Mouse (Mus musculus) neural tube, embryonic 14.5 days (tissue): Measurements from ENCODE around the gene Mrps27. TPM values are rescaled to one million over a fixed set of nuclear protein-coding genes. Genes with fewer than 3 reads are reported as not detected.
"Not testable (repeated sequence)": the region's sequence is repeated elsewhere in the genome, so short reads cannot be mapped to it uniquely, and the experiment has no call there.

ENCODE experiments used
- ATAC-seq: fragments of 200-750 bp; cut with Nextera tagmentation; 2 replicates; pipeline ENCODE4 v1.8.0; 2017; ENCODE audit warnings: low read depth, mild to moderate bottlenecking, moderate TSS enrichment, moderate library complexity
- H3K27ac ChIP-seq: fragments of 300-500 bp; sonication (generic); 2 replicates; pipeline ENCODE4 v1.5.1; 2014; ENCODE audit warnings: low read depth, mild to moderate bottlenecking, control low read depth, low read length, moderate library complexity, mixed read lengths
- H3K27me3 ChIP-seq: fragments of 300-500 bp; sonication (generic); 2 replicates; pipeline ENCODE4 v1.6.1; 2014; ENCODE audit warnings: low read length; ENCODE audit not compliant: control insufficient read depth, insufficient read depth
- H3K36me3 ChIP-seq: fragments of 300-500 bp; sonication (generic); 2 replicates; pipeline ENCODE4 v1.6.1; 2014; ENCODE audit warnings: low read length, mixed read lengths; ENCODE audit not compliant: control insufficient read depth, insufficient read depth
- H3K4me1 ChIP-seq: fragments of 300-500 bp; sonication (generic); 2 replicates; pipeline ENCODE4 v1.6.1; 2014; ENCODE audit warnings: low read length; ENCODE audit not compliant: control insufficient read depth, insufficient read depth
- H3K4me2 ChIP-seq: fragments of 300-500 bp; sonication (generic); 2 replicates; pipeline ENCODE4 v1.6.1; 2014; ENCODE audit warnings: mild to moderate bottlenecking, low read depth, low read length, control low read depth
- H3K4me3 ChIP-seq: fragments of 300-500 bp; sonication (generic); 2 replicates; pipeline ENCODE4 v1.5.1; 2014; ENCODE audit warnings: low read depth, low read length, control low read depth, mixed read lengths
- H3K9ac ChIP-seq: fragments of 300-500 bp; sonication (generic); replicated peaks from 2 replicates; pipeline ENCODE4 v1.6.1; 2014; ENCODE audit warnings: low read depth, mild to moderate bottlenecking, control low read depth, low read length, mixed read lengths
- H3K9me3 ChIP-seq: fragments of 300-500 bp; sonication (generic); 2 replicates; pipeline ENCODE4 v1.6.1; 2016; ENCODE audit warnings: low read length; ENCODE audit not compliant: control insufficient read depth
- WGBS: fragments of 180-500 bp; shearing (Covaris S2); extraction: QIAGEN DNeasy Blood & Tissue Kit; methylation state at CpG from one replicate; pipeline ENCODE4 v1.1.7; 2014; 5-methylcytosine and 5-hydroxymethylcytosine counted together
- polyA plus RNA-seq: library from polyadenylated mRNA; unstranded; fragments of >200 nt; fragmentation: Nextera tagmentation; extraction: Ambion mirVana; gene quantifications from 2 replicates; pipeline ENCODE4 v1.2.1, GENCODE M21; 2014

Gene Mrps27
- polyA plus RNA-seq, 1 experiment from 2014 or later = 40.2 TPM

- Histone ChIP-seq H3K9ac (no peak overlapping the region), H3K4me2 (no peak overlapping the region), H3K36me3 (peaks cover 5% of the 10 kb centered on the region), H3K4me3 (no peak overlapping the region), H3K27me3 (no peaks in the 10 kb centered on the region), H3K4me1 (no peaks in the 10 kb centered on the region), H3K9me3 (no peaks in the 10 kb centered on the region), H3K27ac (no peak overlapping the region)
- no peak for ATAC-seq
- 84% methylated on average over 15 of the region's 15 CpGs for WGBS
Observed at GRCm38 (mm10) chr13:99314657-99315181, 29.9 kb upstream of the Mrps27 start.

GRCm38 (mm10) chr13:99316366-99316765 lies 28.2 kb upstream of the Mrps27 start:
- ATAC-seq = no peak
- Histone ChIP-seq H3K4me2 (no peak overlapping the region), H3K9ac (no peak overlapping the region), H3K27me3 (no peaks in the 10 kb centered on the region), H3K27ac (no peak overlapping the region), H3K4me3 (no peak overlapping the region), H3K9me3 (no peaks in the 10 kb centered on the region), H3K36me3 (peaks cover 21% of the 10 kb centered on the region), H3K4me1 (no peaks in the 10 kb centered on the region)
- 92% methylated on average over 6 of the region's 6 CpGs for WGBS

GRCm38 (mm10) chr13:99317058-99317457 lies 27.5 kb upstream of the Mrps27 start:
- Histone ChIP-seq H3K9ac (no peak overlapping the region), H3K4me3 (no peak overlapping the region), H3K36me3 (peaks cover 22% of the 10 kb centered on the region), H3K9me3 (no peaks in the 10 kb centered on the region), H3K27ac (no peak overlapping the region), H3K4me1 (no peaks in the 10 kb centered on the region), H3K4me2 (no peak overlapping the region), H3K27me3 (no peaks in the 10 kb centered on the region)
- no peak for ATAC-seq
- 52% methylated on average over 4 of the region's 4 CpGs for WGBS

DNA sequence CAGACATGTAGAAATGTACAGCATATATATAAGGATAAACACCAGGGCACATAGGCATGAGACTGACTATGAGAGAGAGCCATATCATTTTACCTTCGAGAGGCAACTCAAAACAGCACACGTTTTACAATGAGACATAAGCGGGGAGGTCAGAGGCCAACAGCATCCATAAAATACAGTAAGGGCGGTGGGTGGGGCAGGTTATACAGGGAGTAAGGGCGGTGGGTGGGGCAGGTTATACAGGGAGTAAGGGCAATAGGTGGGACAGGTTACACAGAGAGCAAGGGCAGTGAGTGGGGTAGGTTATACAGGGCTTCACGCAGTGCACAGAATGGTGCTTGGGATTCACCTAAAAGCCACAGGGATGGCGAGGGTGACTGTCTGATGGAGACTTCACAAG lies 24.1 kb upstream of the Mrps27 start:
- ATAC-seq = no peak
- no peak overlapping the region for H3K4me3 ChIP-seq
- no peak overlapping the region for H3K4me2 ChIP-seq
- WGBS = 93% methylated on average over 7 of the region's 7 CpGs
- no peak overlapping the region for H3K9ac ChIP-seq
- no peaks in the 10 kb centered on the region for H3K9me3 ChIP-seq
- peaks cover 30% of the 10 kb centered on the region for H3K36me3 ChIP-seq
- no peaks in the 10 kb centered on the region for H3K4me1 ChIP-seq
- no peak overlapping the region for H3K27ac ChIP-seq
- H3K27me3 ChIP-seq = no peaks in the 10 kb centered on the region

GRCm38 (mm10) chr13:99322915-99323314 lies 21.7 kb upstream of the Mrps27 start:
- not testable (repeated sequence) for H3K4me1 ChIP-seq, H3K9me3 ChIP-seq, H3K4me3 ChIP-seq, H3K4me2 ChIP-seq, H3K27me3 ChIP-seq, ATAC-seq, H3K9ac ChIP-seq, H3K27ac ChIP-seq
- 92% methylated on average over 11 of the region's 13 CpGs for WGBS
- H3K36me3 ChIP-seq = peaks cover 40% of the 10 kb centered on the region

DNA sequence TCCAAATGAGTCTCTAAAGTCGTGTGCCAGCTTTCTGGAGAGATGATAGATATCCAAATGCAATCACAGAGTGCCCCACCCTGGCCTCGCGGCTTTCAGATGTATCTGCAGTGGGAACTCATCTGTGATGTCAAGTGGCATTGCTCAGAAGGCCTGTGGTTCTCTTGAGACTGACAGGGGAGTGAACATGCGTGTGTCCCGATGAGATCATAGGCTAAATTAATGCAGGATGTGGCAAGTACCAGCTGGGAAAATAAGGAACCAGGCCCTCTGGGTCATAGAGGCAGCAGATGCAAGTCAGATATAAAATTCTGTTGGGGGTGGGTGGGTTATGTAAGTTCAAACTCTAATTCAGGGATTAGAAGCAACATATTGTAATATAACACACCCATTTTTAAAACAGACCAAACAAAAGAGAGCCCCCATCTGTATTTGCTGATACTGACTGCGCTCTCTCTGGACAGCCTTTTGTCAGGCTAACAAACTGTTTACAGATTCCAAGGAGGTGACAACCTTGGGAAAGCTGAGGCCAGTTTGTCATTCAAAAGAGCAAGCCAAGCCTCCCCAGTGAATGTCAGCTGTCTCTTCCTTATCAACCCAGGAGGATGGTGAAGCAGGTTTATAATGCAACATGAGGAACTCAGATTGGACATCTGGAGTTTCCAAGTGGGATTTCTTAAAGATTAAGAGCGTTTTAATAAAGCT lies 20.8 kb upstream of the Mrps27 start:
- ATAC-seq = no peak
- Histone ChIP-seq H3K36me3 (peaks cover 41% of the 10 kb centered on the region), H3K27ac (no peak overlapping the region), H3K27me3 (no peaks in the 10 kb centered on the region), H3K4me2 (no peak overlapping the region), H3K9me3 (no peaks in the 10 kb centered on the region), H3K9ac (no peak overlapping the region), H3K4me1 (no peaks in the 10 kb centered on the region), H3K4me3 (no peak overlapping the region)
- WGBS = 82% methylated on average over 7 of the region's 7 CpGs

- H3K9me3 ChIP-seq, H3K4me1 ChIP-seq, ATAC-seq, H3K4me2 ChIP-seq, H3K4me3 ChIP-seq, H3K27ac ChIP-seq, H3K27me3 ChIP-seq, H3K9ac ChIP-seq: not testable (repeated sequence)
- peaks cover 45% of the 10 kb centered on the region for H3K36me3 ChIP-seq
- 93% methylated on average over 8 of the region's 8 CpGs for WGBS
Observed at GRCm38 (mm10) chr13:99324337-99324685, 20.3 kb upstream of the Mrps27 start.

DNA sequence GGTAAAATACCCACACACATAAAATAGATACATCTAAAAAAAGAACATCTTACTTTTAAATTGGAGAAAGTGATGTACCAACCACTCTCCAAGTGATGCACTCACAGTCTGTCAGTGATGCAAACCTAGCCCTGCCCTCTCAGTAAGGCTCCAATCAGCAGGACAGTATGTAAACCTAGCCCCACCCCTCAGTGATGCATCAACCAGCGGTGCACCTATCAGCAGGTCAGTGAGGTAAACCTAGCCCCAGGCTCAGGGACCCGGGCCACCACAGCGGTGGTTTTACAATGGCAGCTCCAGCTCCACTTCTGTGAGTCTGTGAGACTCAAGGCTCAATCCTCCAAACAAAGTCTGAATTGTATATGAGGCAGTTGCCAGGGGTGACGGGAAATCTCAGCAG lies 13.3 kb upstream of the Mrps27 start:
- WGBS = 58% methylated on average over 4 of the region's 4 CpGs
- Histone ChIP-seq H3K4me1 (no peaks in the 10 kb centered on the region), H3K4me2 (no peak overlapping the region), H3K9ac (no peak overlapping the region), H3K36me3 (peaks cover 48% of the 10 kb centered on the region), H3K27ac (no peak overlapping the region), H3K9me3 (no peaks in the 10 kb centered on the region), H3K4me3 (no peak overlapping the region), H3K27me3 (no peaks in the 10 kb centered on the region)
- ATAC-seq = peak; percentile 21; the same call in 1 of the 2 replicates

DNA sequence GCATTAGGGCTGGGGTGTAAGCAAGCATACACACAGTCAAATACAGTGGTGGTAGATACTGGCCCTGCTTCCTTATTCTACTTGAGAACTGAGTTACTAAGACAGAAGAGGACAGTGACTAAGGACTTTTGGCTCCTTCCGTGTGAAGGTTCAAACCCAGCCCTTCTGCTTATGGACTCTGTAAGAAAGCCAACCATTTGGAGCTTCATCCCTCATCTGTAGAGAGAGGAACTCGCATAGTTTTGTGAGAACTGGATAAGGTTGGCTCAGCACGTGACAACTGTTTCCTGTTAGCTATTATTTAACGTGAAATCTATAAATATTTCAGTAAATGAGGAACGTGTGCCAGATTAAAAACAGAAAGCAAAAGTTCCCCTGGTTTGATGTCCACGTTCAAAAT lies 7.1 kb upstream of the Mrps27 start:
- 89% methylated on average over 6 of the region's 6 CpGs for WGBS
- Histone ChIP-seq H3K36me3 (peaks cover 45% of the 10 kb centered on the region), H3K9ac (no peak overlapping the region)

More for the DNA sequence above, 7.1 kb upstream of the Mrps27 start:
- Histone ChIP-seq H3K27me3 (no peaks in the 10 kb centered on the region), H3K27ac (no peak overlapping the region), H3K4me1 (no peaks in the 10 kb centered on the region), H3K9me3 (no peaks in the 10 kb centered on the region), H3K4me2 (no peak overlapping the region), H3K4me3 (no peak overlapping the region)
- no peak for ATAC-seq
